Mouse (Mus musculus) T-helper 1 cell (primary cell): Measurements from ENCODE around the gene Sec22c.

ENCODE experiments used
- in situ Hi-C: fragments of 300-600 bp; cut with MboI, MseI; formaldehyde crosslinking; loops from one replicate; pipeline ENCODE4 v1.15.1; 2025; ENCODE audit warnings: high pct_unique_total_duplicates

The Sec22c gene

GRCm38 (mm10) chr9:121704646-121705625 lies at the start of gene Sec22c:
Gene Sec22c (minus strand): TSS chr9:121705490.
- in situ Hi-C loops: no loop called here

- in situ Hi-C loops: no loop called here
Measured at GRCm38 (mm10) chr9:121754624-121755023, 49.3 kb upstream of the Sec22c start.

- in situ Hi-C loops: no loop called here
Measured at GRCm38 (mm10) chr9:121752774-121753173, 47.5 kb upstream of the Sec22c start.

DNA sequence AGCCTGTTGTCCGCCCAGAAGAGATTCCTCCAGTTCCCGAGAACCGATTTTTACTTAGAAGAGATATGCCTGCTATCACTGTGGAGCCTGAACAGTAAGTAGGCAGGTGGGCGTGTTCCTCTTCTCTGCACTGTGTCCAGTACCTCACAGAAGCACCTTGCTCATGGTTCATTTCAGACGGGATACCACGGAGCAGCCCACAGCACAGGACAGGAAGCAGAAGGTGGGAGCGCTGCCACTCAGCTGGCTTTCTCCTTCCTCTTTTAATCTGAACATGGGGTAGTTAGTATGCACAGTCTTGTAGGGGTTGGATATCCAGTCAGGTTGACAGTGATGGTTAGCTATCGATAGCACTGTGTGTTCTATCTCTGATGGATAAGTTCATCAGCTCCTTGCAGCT lies 38.8 kb upstream of the Sec22c start:
- in situ Hi-C loops: loop anchor here (25.0 kb wide), 1 partner anchor 1268 kb away; the partner anchor contains the start of gene Tmem42

- in situ Hi-C loops: loop anchor here (25.0 kb wide), 1 partner anchor 1271 kb away; the partner anchor contains the start of gene Tmem42
Measured at GRCm38 (mm10) chr9:121741168-121741567, 35.9 kb upstream of the Sec22c start.

GRCm38 (mm10) chr9:121740490-121740889 lies 35.2 kb upstream of the Sec22c start:
- in situ Hi-C loops: loop anchor here (25.0 kb wide), 1 partner anchor 1272 kb away; the partner anchor contains the start of gene Tmem42

DNA sequence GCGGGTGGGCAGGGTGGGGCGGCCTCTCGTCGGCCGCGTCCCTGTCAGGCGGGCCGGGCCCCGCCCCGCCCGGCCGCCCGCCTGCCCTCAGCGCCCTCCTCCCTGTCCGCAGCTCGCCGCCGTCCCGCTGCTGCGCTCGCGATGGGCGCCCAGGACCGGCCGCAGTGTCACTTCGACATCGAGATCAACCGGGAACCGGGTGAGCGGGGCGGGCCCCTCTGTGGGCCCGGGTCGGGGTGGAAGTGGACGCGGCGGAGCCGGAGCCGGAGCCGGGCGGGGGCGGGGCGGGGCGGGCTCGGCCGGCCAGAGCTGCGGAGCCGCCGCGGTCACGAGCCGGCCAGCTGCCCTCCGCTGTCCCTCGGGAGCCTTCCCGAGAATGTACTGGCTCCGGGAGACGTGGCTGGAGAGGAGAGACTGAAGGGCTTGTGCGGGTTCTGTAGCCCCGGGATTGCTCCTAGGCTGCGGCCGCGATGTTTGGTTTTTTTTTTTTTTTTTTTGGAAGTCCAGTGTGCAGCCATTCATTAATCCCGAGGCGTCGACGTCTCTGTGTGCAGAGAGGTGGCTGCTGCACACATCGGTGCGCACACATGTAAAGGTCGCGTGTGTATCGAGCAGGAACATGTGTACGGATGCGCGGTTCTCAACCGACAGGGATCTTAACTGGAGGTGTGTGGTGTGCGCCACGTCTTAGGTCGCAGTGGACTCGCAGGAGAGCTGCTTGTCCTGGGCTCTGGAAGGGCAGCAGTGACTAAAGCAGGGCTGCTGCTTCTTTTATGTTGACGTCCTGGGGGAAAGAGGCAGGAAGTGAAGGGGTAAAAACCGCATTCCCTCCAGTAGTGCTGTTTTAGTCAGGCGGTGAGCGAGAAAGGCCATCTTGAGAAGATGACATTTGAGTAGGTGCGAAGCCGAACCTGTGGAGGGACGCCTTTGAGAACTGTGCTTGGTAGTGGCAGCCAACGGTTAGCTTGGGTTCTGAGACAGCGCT lies 14.3 kb upstream of the Sec22c start:
- in situ Hi-C loops: no loop called here

GRCm38 (mm10) chr9:121718792-121719318 lies 13.6 kb upstream of the Sec22c start, which contains the start of gene Nktr:
Gene Nktr (plus strand): TSS chr9:121719169.
- in situ Hi-C loops: no loop called here

GRCm38 (mm10) chr9:121718070-121718705 lies 12.9 kb upstream of the Sec22c start:
- in situ Hi-C loops: no loop called here

DNA sequence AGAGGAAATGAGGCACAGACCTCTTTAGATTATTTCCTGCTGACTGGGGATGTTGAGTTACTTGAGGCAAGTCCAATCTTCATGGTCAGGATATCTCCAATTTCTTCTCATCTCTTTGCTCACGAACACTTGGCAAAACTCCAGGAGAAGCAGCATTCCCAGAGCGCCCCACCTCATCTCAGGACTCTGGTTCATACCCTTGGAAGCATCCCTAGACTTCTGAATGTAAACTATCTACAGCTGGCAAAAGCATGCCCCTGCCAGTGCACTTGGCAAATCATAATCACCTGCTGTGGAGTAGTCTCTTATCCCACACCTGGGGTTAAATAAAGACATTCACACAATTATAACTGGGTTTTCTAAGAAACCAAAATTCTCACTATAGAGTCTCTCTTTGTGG lies 11.8 kb upstream of the Sec22c start:
- in situ Hi-C loops: no loop called here

- in situ Hi-C loops: no loop called here
Measured at GRCm38 (mm10) chr9:121710584-121710975, 5.3 kb upstream of the Sec22c start.

- in situ Hi-C loops: no loop called here
Measured at GRCm38 (mm10) chr9:121709898-121710583, 4.8 kb upstream of the Sec22c start, which contains the start of gene Ss18l2. Gene Ss18l2 (plus strand): TSS chr9:121710329.

GRCm38 (mm10) chr9:121708506-121709486 lies 3.5 kb upstream of the Sec22c start:
- in situ Hi-C loops: no loop called here

DNA sequence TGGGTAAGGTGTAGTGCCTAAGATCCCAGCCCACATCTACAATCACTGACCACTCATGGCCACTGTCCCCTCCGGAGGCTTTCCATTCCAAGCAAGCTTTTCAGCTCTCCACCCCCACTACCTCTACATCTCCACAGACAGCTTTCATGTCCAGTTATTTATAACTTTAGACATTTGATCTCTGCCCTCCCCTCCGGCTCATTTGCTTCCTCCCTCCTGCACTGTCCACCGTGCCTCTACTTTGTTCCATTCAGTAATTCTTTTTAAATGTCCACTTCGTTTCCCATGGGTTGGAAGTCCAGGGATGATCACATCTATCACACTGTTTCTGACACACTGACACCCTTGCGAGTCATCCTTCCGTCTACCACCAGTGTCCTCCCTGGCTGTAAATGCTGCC lies 2.5 kb upstream of the Sec22c start:
- in situ Hi-C loops: no loop called here

DNA sequence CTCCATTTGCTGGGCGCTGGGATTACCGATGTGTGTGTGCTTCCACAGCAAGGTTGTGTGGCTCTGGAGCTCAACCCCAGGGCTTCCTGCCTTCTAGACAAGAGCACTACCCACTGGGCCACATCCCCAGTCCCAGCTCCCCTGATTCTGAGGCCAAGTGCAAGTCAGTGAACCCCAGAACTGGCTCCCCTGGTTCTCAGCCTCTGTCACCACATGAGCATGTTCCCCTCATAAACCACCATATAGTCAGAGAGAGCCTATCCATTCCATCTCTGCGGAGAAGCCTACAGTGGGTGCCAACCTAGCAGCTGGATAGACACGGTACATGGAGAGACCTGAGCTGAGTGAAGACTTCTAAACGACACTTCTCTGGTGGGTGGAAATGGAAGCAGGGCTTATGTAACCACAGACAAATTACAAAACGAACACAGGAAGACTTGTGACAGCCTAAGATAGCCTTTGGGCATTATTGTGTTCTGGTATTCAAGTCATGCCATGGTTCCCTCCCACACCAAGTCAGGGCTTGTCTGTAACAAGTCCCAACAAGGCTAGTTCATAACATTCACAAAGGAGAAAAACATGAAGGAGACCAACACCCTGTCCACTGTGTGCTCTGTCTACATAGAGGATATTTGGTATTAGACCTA lies 862 bp upstream of the Sec22c start:
- in situ Hi-C loops: no loop called here

GRCm38 (mm10) chr9:121704261-121704645 lies 1.0 kb downstream of the Sec22c start:
- in situ Hi-C loops: no loop called here

DNA sequence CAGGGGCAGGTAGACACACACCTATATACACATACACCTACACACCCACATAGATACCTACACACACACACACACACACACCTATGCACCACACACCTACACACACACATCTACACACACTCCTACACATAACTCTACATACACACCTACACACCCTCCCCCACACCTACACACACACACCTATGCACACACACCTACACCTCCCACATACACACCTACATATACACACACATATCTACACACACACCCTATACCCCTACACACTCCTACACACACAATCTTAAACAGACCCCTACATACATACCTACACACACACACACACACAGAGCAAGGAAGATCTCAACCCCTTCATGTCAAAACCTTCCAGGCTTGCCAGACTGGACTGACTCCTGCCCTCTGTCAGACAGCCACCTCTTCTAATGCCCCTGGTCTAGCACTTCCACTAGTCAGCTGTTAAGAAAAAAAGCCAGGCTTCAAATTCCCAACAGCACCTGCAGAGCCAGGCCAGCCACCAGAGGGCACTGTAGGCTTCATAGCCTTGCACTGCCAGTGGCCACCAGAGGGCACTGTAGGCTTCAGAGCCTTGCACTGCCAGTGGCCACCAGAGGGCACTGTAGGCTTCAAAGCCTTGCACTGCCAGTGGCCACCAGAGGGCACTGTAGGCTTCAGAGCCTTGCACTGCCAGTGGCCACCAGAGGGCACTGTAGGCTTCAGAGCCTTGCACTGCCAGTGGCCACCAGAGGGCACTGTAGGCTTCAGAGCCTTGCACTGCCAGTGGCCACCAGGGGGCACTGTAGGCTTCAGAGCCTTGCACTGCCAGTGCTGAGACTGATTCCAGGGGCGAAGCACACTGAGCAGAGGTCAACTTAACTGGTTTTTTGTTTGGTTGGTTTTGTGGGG lies 7.9 kb downstream of the Sec22c start:
- in situ Hi-C loops: no loop called here

GRCm38 (mm10) chr9:121696626-121697025 lies 8.7 kb downstream of the Sec22c start:
- in situ Hi-C loops: no loop called here
